Mouse (Mus musculus) liver, embryonic 15.5 days (tissue): ENCODE results near the gene Prdx2. TPM values are rescaled to one million over a fixed set of nuclear protein-coding genes. Genes with fewer than 3 reads are reported as not detected.

Source experiments
- ATAC-seq: fragments of 200-750 bp; cut with Nextera tagmentation; 2 replicates; pipeline ENCODE4 v1.8.0; 2017; ENCODE audit warnings: moderate number of reproducible peaks, mild to moderate bottlenecking, moderate library complexity; ENCODE audit not compliant: insufficient read depth
- H3K27ac ChIP-seq: fragments of 300-500 bp; sonication (generic); replicated peaks from 2 replicates; pipeline ENCODE4 v1.5.1; 2015; ENCODE audit warnings: mild to moderate bottlenecking, inconsistent platforms
- H3K27me3 ChIP-seq: fragments of 300-500 bp; sonication (generic); 2 replicates; pipeline ENCODE4 v1.6.1; 2015; ENCODE audit warnings: mild to moderate bottlenecking, inconsistent platforms
- H3K36me3 ChIP-seq: fragments of 300-500 bp; sonication (generic); replicated peaks from 2 replicates; pipeline ENCODE4 v1.6.1; 2015; ENCODE audit warnings: moderate library complexity, mild to moderate bottlenecking, inconsistent platforms
- H3K4me1 ChIP-seq: fragments of 300-500 bp; sonication (generic); replicated peaks from 2 replicates; pipeline ENCODE4 v1.6.1; 2015; ENCODE audit warnings: inconsistent platforms
- H3K4me2 ChIP-seq: fragments of 300-500 bp; sonication (generic); 2 replicates; pipeline ENCODE4 v1.6.1; 2015; ENCODE audit warnings: moderate library complexity, mild to moderate bottlenecking, inconsistent platforms
- H3K4me3 ChIP-seq: fragments of 300-500 bp; sonication (generic); replicated peaks from 2 replicates; pipeline ENCODE4 v1.5.1; 2015; ENCODE audit warnings: mild to moderate bottlenecking, inconsistent platforms
- H3K9ac ChIP-seq: fragments of 300-500 bp; sonication (generic); 2 replicates; pipeline ENCODE4 v1.6.1; 2015; ENCODE audit warnings: moderate library complexity, mild to moderate bottlenecking, inconsistent platforms
- H3K9me3 ChIP-seq: fragments of 300-500 bp; sonication (generic); replicated peaks from 2 replicates; pipeline ENCODE4 v1.6.1; 2016; ENCODE audit warnings: inconsistent platforms
- WGBS: fragments of 180-500 bp; shearing (Covaris S2); methylation state at CpG from one replicate; pipeline ENCODE4 v1.1.7; 2015; ENCODE audit warnings: mixed read lengths; ENCODE audit not compliant: insufficient replicate concordance; 5-methylcytosine and 5-hydroxymethylcytosine counted together
- polyA plus RNA-seq: library from polyadenylated mRNA; unstranded; fragments of >200 nt; fragmentation: Nextera tagmentation; extraction: Ambion mirVana; gene quantifications from 2 replicates; pipeline ENCODE4 v1.2.1, GENCODE M21; 2015

Gene Prdx2
- 1,960 and 2,082 TPM in 2 replicates for polyA plus RNA-seq

DNA sequence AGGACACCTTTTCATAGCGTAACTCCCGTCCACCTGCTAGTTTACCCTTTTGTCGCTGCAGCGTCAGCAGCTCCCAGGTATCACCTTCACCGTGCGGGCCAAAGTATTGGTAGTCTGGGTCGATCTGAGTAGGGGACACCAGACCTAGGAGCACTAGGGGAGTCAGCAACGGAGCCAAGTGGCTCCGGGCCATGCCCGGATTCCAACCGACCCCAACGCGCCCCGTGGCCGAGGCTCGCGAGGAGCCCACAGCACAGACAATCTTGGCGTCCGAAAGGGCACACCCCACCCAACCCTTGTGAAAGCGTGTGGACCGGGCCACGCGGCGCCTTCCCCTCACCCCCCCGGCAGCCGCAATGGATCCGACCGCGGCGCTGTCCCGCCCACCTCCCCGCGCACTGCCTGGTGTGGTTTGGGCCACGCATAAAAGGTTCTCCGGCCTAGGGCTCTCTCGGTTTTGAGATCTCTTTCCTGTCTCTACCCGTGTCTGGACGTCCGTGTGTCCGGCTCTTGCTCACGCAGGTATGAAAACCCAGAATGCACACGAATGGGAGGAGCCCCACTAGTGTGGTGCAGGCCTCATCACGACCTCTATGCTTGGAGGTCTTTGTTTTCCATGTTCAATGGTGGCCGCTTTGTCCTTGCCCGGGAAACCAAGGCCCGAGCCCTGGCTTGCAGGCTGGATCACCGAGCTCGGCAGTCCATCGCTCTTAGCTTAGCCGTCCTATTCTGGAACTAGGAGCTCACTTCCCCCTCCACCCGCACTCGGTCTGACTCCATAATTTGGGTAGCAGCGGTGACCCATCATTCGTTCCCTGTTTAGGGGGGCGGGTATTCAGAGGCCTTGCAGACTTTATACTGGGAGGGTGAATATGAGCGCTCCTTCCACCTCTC is at the start of gene Prdx2, which contains the start of the genes Gm49661 and Rnaseh2a:
TSS of gene Prdx2 (plus strand) at position 347 of the 894 bp plus-strand sequence.
TSS of gene Gm49661 (minus strand) at position 193 of the 894 bp plus-strand sequence.
TSS of gene Rnaseh2a (minus strand) at position 527 of the 894 bp plus-strand sequence.
- no peaks in the 10 kb centered on the region for H3K27me3 ChIP-seq
- H3K36me3 ChIP-seq: peaks cover 49% of the 10 kb centered on the region
- peak within 1 kb of the TSS; percentile 85 for H3K4me3 ChIP-seq
- H3K27ac ChIP-seq: peak within 1 kb of the TSS; percentile 97
- under 1% methylated on average over 56 of the region's 56 CpGs for WGBS
- H3K4me1 ChIP-seq: peaks cover 82% of the 10 kb centered on the region
- peak within 1 kb of the TSS; percentile 95 for H3K9ac ChIP-seq
- no peaks in the 10 kb centered on the region for H3K9me3 ChIP-seq
- peak within 1 kb of the TSS; percentile 99 for H3K4me2 ChIP-seq
- peak; percentile 68 for ATAC-seq

DNA sequence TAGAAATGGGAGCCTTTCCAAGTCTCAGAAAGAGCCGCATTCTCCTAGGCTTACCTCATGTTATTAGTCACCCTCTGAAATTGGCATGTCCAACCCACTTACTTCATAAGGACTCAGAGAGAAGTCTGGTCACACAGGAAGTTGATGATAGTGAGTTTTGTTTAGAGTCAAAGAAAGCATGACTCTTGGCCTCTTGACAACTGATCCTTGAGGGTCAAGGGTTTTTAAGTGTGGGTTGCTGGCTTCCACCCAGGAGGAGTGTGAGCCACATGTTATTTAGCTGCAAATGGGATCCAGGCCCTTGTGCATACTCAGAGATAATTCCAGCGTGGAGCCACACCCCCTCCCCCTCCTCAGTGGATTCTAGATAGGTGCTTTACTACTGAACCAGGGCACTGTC is 47.8 kb upstream of the Prdx2 start:
- H3K36me3 ChIP-seq: no peaks in the 10 kb centered on the region
- no peak for ATAC-seq
- H3K4me3 ChIP-seq: no peak overlapping the region
- no peaks in the 10 kb centered on the region for H3K9me3 ChIP-seq
- WGBS: 62% methylated on average over 2 of the region's 2 CpGs
- no peak overlapping the region for H3K9ac ChIP-seq
- no peak overlapping the region for H3K27ac ChIP-seq
- 0 out of 2 replicates have a peak, but pooled peaks cover 4% of the 10 kb centered on the region for H3K4me1 ChIP-seq
- no peak overlapping the region for H3K4me2 ChIP-seq
- peaks cover 56% of the 10 kb centered on the region for H3K27me3 ChIP-seq

DNA sequence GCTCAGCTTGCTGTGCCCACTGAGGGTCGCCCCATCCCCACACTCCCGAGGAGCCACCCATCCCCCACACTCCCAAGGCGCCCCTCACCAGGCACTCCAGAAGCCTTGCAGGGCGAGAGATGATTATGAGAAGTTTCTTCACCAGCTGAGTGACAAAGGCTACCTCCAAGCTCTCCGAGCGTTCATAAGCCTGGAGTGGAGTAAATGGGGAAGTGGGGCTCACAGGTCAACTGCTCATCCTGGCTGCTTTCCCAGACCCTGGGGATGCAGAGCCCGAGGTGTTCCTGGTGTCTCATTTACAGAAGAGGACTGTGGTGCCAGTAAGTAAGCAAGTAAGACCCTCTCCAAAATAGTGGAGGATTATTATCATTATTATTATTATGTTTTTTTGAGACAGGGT is 43.8 kb upstream of the Prdx2 start:
- Histone ChIP-seq H3K9me3 (no peaks in the 10 kb centered on the region), H3K9ac (no peak overlapping the region), H3K4me2 (no peak overlapping the region), H3K27ac (no peak overlapping the region), H3K4me1 (peaks cover 15% of the 10 kb centered on the region), H3K4me3 (no peak overlapping the region), H3K27me3 (peaks cover 55% of the 10 kb centered on the region), H3K36me3 (no peaks in the 10 kb centered on the region)
- 48% methylated on average over 7 of the region's 7 CpGs for WGBS
- no peak for ATAC-seq

DNA sequence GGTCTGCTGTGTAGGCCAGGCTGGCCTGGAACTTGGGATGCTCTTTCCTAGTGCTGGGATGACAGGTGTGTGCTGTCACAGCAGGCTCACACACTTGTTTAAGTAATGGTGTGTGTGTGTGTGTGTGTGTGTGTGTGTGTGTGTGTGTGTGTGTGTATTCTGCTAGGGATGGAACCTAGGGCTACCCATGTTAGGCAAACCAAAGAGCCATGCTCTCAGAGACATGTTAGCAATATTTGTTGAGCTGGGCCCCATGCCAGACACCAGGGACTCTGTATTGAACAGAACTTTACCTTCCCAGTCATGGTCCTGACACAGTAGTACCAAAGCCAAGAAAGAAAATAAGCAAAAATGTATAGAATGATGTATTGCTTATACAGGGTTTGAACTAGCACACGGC is 41.9 kb upstream of the Prdx2 start:
- Histone ChIP-seq H3K9ac (no peak overlapping the region), H3K36me3 (no peaks in the 10 kb centered on the region), H3K27ac (no peak overlapping the region), H3K4me1 (peaks cover 15% of the 10 kb centered on the region), H3K27me3 (peaks cover 73% of the 10 kb centered on the region), H3K4me3 (no peak overlapping the region), H3K4me2 (no peak overlapping the region), H3K9me3 (no peaks in the 10 kb centered on the region)
- no peak for ATAC-seq
- 52% methylated on average over 1 of the region's 1 CpGs for WGBS

DNA sequence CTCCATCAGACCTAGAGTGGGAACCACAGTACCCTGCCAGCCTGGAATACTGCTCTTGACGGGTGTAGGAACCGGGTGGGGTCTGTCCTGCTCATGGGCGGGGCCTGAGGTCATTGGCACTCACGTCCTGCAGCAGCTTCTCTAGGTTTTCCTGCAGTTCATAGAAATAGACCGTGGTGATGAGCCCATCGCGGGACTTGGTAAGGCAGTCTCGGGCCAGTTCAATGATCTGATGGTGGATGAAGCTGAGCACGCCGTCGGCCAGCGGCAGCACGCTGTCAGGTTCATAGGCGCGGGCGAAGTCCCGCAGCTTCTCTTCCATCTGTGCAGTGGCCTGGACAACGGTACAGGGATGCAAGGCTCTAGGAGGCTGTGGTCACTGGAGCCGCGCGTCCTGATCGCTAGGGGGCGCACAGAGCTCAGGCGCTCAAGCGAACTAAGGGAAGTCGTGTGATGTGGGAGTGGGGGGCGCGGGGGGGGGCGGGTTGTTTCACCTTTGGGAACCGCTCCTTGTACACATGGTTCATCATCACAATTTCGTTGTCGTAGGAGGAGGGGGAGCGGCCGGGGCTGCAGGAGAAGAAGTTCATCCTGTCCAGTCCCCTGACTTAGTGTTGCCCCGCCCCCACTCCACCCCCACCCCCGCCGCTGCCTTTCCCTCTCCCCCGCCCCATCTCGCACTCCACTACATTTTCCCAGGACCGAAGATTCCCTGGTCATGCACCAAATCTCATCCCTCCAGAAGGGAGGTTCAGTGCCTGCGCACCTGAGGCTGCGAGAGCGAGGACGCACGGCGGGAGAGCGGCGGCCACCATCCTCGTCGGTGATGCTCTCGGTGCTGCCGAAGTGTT is 40.7 kb upstream of the Prdx2 start:
- H3K4me2 ChIP-seq: peak overlapping the region; percentile 39
- 5% methylated on average over 52 of the region's 52 CpGs for WGBS
- H3K4me3 ChIP-seq: peak overlapping the region; percentile 14; the same call in 1 of the 2 replicates
- H3K27me3 ChIP-seq: peaks cover 79% of the 10 kb centered on the region
- no peak overlapping the region for H3K27ac ChIP-seq
- no peaks in the 10 kb centered on the region for H3K9me3 ChIP-seq
- peaks cover 13% of the 10 kb centered on the region for H3K4me1 ChIP-seq
- peak; percentile 37 for ATAC-seq
- H3K9ac ChIP-seq: no peak overlapping the region
- H3K36me3 ChIP-seq: no peaks in the 10 kb centered on the region

DNA sequence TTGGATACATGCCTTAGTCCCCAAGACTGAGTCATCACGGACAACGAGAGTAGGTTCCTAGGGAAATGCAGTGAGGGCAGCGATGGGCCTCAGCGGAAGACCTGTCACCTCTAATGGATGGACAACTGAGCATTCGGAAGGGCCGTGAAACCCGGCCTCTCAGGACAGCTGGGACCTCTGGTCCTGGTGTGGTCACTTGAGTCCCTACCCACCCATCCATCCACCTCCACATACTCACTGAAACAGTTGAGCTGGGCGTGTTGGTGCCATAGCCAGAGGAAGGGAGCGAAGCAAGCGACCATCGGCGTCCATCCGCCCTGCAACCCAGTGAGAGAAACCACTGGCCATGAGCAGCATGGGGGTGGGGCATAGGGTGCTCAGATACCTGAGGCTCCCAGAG is 38.8 kb upstream of the Prdx2 start:
- H3K36me3 ChIP-seq: no peaks in the 10 kb centered on the region
- no peaks in the 10 kb centered on the region for H3K9me3 ChIP-seq
- 77% methylated on average over 13 of the region's 13 CpGs for WGBS
- peaks cover 83% of the 10 kb centered on the region for H3K27me3 ChIP-seq
- no peak for ATAC-seq
- no peak overlapping the region for H3K4me3 ChIP-seq
- no peak overlapping the region for H3K9ac ChIP-seq
- H3K4me2 ChIP-seq: no peak overlapping the region
- H3K4me1 ChIP-seq: peaks cover 20% of the 10 kb centered on the region
- H3K27ac ChIP-seq: no peak overlapping the region

DNA sequence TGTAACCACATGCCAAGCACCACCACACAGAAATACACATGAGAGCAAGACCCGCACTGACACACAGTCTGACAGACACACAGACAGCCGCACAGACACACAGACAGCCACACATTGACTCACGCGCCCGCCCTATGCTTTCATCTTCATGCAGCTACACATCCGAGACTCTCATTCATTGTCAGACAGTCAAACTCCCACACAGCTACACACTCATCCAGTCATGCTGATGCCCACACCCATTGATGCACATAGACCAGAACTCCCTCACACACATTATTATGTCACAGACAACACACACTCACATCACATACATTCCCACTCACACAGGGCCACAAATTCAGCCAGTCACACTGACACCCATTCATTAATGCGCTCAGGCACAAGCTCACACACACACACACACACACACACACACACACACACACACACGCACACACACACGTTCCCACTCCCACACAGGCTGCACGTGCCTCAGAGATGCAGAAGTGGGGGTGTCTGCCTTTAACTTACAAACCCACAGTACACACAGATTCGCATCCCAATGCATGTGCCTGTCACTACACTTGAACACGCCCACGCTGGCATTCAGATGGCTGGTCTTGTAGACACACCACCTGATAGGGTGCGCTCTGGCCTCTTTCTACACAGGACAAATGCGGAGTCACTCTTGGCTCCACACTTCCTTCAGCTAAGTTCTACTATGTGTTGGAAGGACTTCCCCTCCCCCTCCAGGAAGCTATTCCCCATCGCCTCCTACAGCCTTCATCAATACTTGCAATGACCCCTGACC is 35.4 kb upstream of the Prdx2 start:
- ATAC-seq: no peak
- 64% methylated on average over 16 of the region's 16 CpGs for WGBS
- H3K9me3 ChIP-seq: no peaks in the 10 kb centered on the region
- no peak overlapping the region for H3K27ac ChIP-seq
- no peaks in the 10 kb centered on the region for H3K36me3 ChIP-seq
- no peak overlapping the region for H3K4me2 ChIP-seq
- no peak overlapping the region for H3K4me3 ChIP-seq
- H3K27me3 ChIP-seq: peaks cover 98% of the 10 kb centered on the region
- peaks cover 34% of the 10 kb centered on the region for H3K4me1 ChIP-seq
- no peak overlapping the region for H3K9ac ChIP-seq

DNA sequence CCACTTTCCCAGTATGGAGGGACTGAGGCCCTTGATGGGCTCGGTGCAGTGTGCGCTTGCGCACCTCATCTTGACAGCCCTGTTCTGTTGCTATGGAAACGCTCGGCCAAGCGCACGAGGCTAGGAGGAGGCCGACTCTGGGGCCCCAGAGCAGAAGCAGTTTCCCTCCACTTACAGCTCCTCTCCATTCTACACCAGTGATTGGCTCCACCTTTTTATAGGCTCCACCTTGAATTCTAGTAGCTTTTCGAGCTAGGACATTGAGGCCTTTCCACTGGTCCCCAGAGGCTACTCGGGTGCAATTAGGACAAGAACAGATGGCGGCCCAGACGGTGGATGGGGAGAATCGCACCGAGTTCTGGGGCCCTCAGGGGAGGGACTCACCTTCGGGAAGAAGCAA is 34.5 kb upstream of the Prdx2 start:
- peaks cover 29% of the 10 kb centered on the region for H3K4me1 ChIP-seq
- no peak overlapping the region for H3K27ac ChIP-seq
- H3K9me3 ChIP-seq: no peaks in the 10 kb centered on the region
- H3K36me3 ChIP-seq: no peaks in the 10 kb centered on the region
- no peak overlapping the region for H3K4me3 ChIP-seq
- H3K9ac ChIP-seq: no peak overlapping the region
- WGBS: 3% methylated on average over 15 of the region's 15 CpGs
- peaks cover 98% of the 10 kb centered on the region for H3K27me3 ChIP-seq
- H3K4me2 ChIP-seq: no peak overlapping the region
- no peak for ATAC-seq

DNA sequence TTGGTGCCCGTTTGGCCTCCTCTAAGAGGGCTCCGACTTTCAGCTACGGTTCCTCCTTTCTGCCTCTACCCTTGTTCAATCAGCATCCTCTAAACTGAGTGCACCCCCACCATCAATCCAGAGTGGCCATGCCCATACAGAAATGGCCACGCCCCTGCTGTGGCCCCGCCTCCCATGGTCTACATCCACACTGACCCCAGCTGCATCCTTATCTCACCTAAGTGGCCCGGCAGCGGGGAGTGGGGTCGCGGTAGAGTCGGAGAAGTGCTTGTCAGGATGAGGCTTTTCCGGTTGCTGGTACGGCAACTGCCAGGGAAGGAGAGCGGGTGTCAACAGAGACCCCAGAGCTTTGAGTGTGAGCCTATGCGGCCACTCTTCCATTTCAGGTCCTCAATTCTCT is 33.9 kb upstream of the Prdx2 start:
- H3K4me2 ChIP-seq: no peak overlapping the region
- H3K27ac ChIP-seq: no peak overlapping the region
- peaks cover 98% of the 10 kb centered on the region for H3K27me3 ChIP-seq
- ATAC-seq: no peak
- no peak overlapping the region for H3K4me3 ChIP-seq
- no peaks in the 10 kb centered on the region for H3K36me3 ChIP-seq
- 3% methylated on average over 14 of the region's 14 CpGs for WGBS
- no peak overlapping the region for H3K9ac ChIP-seq
- no peaks in the 10 kb centered on the region for H3K9me3 ChIP-seq
- H3K4me1 ChIP-seq: peaks cover 29% of the 10 kb centered on the region

DNA sequence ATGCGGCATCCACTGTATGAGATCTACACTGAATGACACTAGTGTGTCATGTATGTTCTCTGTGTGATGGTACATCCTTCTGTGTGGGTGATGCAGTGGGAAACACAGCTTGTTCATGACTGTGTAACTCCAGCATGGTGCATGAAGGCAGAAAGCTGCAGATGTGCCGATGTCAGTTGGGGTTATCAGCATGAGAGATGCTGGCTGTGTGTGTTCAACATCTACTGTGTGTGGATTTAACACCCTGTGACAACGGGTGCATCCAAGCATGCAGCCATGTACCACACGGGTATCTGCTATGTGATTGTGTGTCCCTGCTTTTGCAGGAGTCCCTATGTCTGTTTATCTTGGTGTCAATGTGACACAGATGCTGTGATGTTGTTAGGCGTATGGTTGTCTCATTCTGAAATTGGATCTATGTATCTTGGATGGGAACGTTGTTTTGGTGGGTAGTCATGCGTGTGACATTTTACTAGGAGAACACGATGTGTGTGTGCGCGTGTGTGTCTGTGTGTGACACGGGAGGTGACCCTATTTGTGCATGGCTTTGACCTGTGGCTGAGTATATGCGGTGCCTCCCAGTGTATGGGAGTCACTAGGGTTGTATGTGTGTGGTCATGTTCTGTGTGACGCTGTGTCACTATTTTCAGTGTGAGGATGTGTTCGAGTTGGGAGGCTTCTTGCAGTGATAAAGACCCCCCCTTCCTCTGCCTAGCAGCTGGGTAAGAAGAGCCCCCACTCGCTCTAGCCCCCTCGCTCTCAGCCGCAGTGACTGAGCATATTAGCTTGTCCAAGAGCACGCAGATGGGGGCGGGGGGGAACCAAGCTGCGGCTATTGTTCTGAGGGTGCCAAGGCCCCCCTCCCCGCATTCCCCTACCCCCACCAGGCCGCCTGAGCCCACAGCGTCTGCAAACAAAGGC is 33.1 kb upstream of the Prdx2 start:
- no peak for ATAC-seq
- Histone ChIP-seq H3K4me2 (peak overlapping the region; percentile 75), H3K36me3 (no peaks in the 10 kb centered on the region), H3K4me3 (peak overlapping the region; percentile 46), H3K27ac (no peak overlapping the region), H3K9me3 (no peaks in the 10 kb centered on the region), H3K27me3 (peaks cover 98% of the 10 kb centered on the region), H3K4me1 (peaks cover 29% of the 10 kb centered on the region), H3K9ac (no peak overlapping the region)
- 21% methylated on average over 23 of the region's 23 CpGs for WGBS
